Mouse (Mus musculus): Measurements from ENCODE around the gene Slc18b1. TPM values are rescaled to one million over a fixed set of nuclear protein-coding genes. Genes with fewer than 3 reads are reported as not detected.

The Slc18b1 gene
- polyA plus RNA-seq, 1 experiment from 2014 or later, result 14.2 TPM

DNA sequence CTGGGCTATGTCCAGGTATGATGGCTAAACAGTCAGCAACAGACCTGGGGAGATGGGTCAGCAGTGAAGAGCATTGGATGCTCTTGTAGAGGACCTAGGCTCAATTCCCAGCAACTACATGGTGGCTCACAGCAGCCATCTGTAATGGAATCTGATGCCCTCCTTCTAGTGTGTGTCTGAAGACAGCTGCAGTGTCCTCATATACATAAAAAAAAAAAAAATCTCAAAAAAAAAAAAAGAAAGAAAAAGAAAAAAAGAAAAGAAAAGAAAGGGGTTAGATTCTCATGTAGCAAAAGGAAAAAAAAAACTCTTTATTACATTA is 15.6 kb downstream of the Slc18b1 start:
- ATAC-seq (ENCODE audit: insufficient number of reproducible peaks, low FRiP score, low TSS enrichment, low read depth), result no peak
- Histone ChIP-seq H3K4me3 (no peak overlapping the region), H3K4me1 (no peaks in the 10 kb centered on the region), H3K36me3 (peaks cover 10% of the 10 kb centered on the region; the same call in 1 of the 2 replicates), H3K9ac (no peak overlapping the region), H3K9me3 (no peaks in the 10 kb centered on the region), H3K27me3 (no peaks in the 10 kb centered on the region), H3K4me2 (no peak overlapping the region), H3K27ac (no peak overlapping the region)

DNA sequence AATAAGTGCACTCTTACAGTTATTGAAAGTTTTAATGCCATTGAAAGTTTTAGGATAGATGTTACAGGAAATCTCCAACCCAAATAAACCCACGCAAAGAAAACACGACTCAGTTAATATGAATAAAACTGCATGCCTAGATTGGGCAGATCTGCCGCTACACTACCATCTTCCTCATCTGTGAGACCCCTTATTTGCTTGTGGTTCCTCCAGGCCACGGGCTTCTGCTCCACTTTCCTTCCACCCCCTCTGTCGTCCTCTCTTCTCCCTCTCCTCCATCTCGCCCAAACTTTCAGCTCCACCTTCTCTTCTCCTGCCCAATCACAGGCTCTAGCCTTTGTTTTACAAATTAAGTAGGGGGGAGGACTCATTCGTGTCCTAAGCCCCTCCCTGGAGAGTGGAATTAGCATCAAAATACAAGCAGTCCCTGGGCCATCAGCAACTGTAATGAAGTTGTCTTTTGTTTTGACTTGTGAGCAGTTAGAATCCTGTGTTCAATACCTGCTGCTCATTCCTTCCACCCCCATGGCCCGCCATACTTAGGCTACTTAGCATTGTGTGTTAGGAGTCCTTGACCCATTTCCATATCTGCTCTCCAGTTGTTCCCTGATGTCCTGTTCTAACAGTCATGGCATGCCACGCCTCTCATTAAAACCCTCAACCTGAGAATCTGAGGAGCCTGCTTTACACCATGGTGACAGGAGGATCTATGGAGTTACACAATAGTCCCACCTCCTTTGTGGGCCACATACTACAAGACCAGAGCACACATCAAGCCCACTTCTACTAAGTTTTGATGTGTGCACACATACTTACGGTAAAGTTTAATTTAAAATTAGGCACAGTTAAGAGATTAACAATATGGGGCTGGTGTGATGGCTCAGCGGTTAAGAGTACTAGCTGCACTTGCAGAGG is 16.3 kb downstream of the Slc18b1 start:
- Histone ChIP-seq H3K4me2 (no peak overlapping the region), H3K9ac (no peak overlapping the region), H3K27ac (no peak overlapping the region), H3K4me3 (no peak overlapping the region), H3K9me3 (no peaks in the 10 kb centered on the region), H3K27me3 (no peaks in the 10 kb centered on the region), H3K4me1 (no peaks in the 10 kb centered on the region), H3K36me3 (peaks cover 8% of the 10 kb centered on the region; the same call in 1 of the 2 replicates)
- WGBS, result 64% methylated on average over 11 of the region's 11 CpGs
- no peak for ATAC-seq (ENCODE audit: insufficient number of reproducible peaks, low FRiP score, low TSS enrichment, low read depth)

DNA sequence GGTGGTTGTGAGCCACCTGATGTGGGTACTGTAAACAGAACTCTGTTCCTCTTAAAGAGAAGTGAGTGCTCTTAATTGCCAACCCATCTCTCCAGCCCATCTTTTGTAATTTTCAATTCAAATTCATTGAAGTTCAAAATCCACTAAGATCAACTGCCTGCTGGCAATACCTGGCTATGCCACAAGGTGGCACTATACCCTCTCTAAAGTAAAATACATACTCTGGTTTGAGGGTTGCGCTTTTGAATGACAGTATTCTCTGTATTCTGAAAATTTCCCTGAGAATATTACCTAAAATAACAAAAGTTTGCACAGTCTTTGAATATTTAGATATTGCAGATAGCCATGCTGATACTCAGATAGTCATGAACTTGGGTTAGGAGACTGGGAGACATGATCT is 18.4 kb downstream of the Slc18b1 start:
- Histone ChIP-seq H3K36me3 (peaks cover 18% of the 10 kb centered on the region), H3K4me2 (no peak overlapping the region), H3K4me1 (no peaks in the 10 kb centered on the region), H3K9me3 (no peaks in the 10 kb centered on the region), H3K9ac (no peak overlapping the region), H3K27ac (no peak overlapping the region), H3K27me3 (no peaks in the 10 kb centered on the region), H3K4me3 (no peak overlapping the region)
- 42% methylated on average over 1 of the region's 1 CpGs for WGBS
- no peak for ATAC-seq (ENCODE audit: insufficient number of reproducible peaks, low FRiP score, low TSS enrichment, low read depth)

DNA sequence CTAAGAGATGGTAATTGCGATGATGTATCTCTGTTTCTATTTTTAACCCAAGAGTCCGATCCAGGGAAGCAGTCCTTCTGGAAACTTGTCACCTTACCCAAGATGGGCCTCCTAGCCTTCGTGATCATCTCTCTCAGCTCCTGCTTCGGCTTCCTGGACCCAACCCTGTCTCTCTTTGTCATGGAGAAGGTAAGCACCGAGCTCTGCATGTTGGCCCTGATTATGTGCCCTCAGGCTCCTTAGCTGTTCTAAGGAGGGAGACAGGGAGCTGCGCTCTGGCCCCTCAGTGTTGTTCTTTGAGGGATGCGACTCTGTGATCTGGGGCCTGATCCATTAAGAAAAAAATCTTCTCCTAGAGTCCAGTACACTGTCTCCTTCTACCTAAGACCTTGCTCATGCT is 19.5 kb downstream of the Slc18b1 start:
- Histone ChIP-seq H3K27me3 (no peaks in the 10 kb centered on the region), H3K9me3 (no peaks in the 10 kb centered on the region), H3K27ac (no peak overlapping the region), H3K36me3 (peaks cover 16% of the 10 kb centered on the region), H3K4me2 (no peak overlapping the region), H3K4me1 (no peaks in the 10 kb centered on the region), H3K4me3 (no peak overlapping the region), H3K9ac (no peak overlapping the region)
- WGBS, result 86% methylated on average over 7 of the region's 7 CpGs
- no peak for ATAC-seq (ENCODE audit: insufficient number of reproducible peaks, low FRiP score, low TSS enrichment, low read depth)

DNA sequence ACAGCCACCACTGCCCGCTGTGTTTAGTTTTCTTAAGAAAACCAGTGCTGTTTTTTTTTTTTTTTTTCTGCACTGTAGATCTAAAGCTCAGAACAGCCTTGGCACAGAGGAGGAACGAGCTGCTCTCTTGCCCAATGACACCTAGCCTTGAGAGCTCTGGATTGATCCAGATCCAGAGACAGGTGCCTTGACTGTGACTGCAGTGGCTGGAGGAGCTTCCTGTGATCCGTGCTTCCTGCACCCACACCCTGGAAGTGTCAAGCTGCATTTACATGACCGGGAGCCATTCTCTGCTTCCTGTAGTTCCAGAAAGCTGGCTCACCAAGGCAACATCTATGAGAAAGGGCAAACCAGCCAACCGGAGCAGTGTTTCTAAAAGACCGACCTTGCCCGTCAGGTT is 29.7 kb downstream of the Slc18b1 start:
- Histone ChIP-seq H3K9ac (no peak overlapping the region), H3K4me3 (no peak overlapping the region), H3K9me3 (no peaks in the 10 kb centered on the region), H3K27ac (no peak overlapping the region), H3K4me1 (no peaks in the 10 kb centered on the region), H3K27me3 (no peaks in the 10 kb centered on the region), H3K4me2 (no peak overlapping the region), H3K36me3 (peaks cover 54% of the 10 kb centered on the region)
- 89% methylated on average over 7 of the region's 7 CpGs for WGBS
- ATAC-seq (ENCODE audit: insufficient number of reproducible peaks, low FRiP score, low TSS enrichment, low read depth), result no peak

DNA sequence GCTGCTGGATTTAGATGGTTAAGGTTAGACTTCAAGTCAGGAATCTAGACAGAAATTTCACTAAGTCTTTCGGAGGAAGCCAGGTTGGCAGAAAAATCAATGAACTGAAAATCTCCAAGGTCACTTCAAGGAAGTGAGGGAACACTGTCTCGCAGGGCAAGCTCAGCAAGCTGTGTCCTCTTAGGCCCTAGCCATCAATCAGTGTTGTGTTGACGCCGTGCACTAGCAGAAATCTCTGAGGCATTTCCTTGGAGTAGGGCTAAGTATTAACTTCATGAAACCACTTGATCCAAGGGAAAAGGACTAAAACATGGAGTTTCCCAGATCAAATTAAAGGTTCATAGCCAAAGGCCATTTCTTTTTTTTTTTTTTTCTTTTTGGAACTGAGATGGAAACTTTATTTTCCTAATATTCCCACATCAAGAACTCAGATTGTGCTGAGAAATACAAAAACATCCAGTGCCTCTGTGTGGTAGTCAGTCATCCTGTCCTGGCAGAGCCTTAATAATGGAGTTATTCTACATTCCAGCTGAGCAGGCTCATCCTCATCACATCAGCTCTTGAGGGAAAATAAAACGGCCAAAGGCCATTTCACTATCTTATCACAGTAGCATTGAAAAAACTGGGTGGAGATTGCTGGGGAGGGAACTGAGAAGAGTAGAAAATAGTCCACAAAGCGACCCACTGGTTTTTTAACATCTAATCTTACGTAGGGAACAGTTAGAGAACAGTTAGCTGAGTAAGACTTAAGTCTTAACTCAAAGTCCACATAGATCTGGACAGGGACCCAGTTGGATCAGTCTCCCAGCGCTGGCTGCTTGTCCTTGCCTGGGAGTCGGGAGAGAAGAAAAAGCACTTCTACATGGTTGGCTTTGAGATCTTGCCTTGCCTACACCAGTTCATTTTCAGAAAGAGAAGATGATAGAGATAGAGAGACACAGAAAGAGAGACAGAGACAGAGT is 39.5 kb downstream of the Slc18b1 start:
- Histone ChIP-seq H3K4me1 (no peaks in the 10 kb centered on the region), H3K9ac (no peak overlapping the region), H3K4me2 (no peak overlapping the region), H3K4me3 (no peak overlapping the region), H3K9me3 (no peaks in the 10 kb centered on the region), H3K27me3 (no peaks in the 10 kb centered on the region), H3K27ac (no peak overlapping the region), H3K36me3 (no peaks in the 10 kb centered on the region)
- 74% methylated on average over 9 of the region's 9 CpGs for WGBS
- no peak for ATAC-seq (ENCODE audit: insufficient number of reproducible peaks, low FRiP score, low TSS enrichment, low read depth)

DNA sequence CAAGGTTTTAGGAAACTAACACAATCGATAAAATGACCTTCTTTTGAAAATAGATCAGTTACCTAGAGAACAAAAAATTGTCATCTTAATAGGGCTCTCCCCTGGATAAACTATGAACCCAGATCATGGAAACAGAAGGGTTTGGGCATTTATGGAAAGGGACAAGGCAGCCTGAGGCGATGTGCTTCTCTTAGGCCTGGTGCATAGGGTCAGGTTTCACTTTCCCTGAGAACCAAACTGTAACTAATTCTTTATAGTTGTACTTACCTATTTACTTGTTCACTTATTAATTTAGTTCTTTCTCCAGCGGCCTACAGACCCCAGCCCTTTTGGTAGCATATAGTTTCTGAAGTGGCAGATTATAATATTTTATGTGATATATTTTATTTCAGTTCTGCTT is 40.3 kb downstream of the Slc18b1 start:
- 47% methylated on average over 3 of the region's 3 CpGs for WGBS
- no peaks in the 10 kb centered on the region for H3K4me1 ChIP-seq

DNA sequence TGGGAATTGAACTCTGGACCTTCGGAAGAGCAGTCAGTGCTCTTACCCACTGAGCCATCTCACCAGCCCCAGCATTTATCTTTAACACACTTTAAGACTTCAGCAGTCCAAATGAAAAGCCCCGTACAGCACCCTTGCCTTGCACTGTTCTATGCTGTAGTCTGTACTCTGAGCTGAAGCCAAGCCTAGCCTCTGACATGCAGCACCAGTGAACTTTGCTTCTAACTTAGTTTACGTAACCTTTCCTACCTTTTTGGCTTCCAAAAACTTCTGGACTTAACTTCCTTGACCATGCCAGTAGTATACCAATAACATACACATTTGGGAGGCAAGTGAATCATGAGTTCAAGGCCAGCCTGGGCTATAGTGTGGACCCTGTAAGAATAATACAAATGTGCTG is 42.1 kb downstream of the Slc18b1 start:
- ATAC-seq (ENCODE audit: insufficient number of reproducible peaks, low FRiP score, low TSS enrichment, low read depth), result no peak
- WGBS, result 86% methylated on average over 3 of the region's 3 CpGs
- H3K9ac ChIP-seq, result no peak overlapping the region

More for the DNA sequence above, 40.3 kb downstream of the Slc18b1 start:
- Histone ChIP-seq H3K36me3 (no peaks in the 10 kb centered on the region), H3K27ac (no peak overlapping the region), H3K4me2 (no peak overlapping the region), H3K27me3 (no peaks in the 10 kb centered on the region), H3K9ac (no peak overlapping the region), H3K9me3 (no peaks in the 10 kb centered on the region), H3K4me3 (no peak overlapping the region)
- ATAC-seq (ENCODE audit: insufficient number of reproducible peaks, low FRiP score, low TSS enrichment, low read depth), result no peak

DNA sequence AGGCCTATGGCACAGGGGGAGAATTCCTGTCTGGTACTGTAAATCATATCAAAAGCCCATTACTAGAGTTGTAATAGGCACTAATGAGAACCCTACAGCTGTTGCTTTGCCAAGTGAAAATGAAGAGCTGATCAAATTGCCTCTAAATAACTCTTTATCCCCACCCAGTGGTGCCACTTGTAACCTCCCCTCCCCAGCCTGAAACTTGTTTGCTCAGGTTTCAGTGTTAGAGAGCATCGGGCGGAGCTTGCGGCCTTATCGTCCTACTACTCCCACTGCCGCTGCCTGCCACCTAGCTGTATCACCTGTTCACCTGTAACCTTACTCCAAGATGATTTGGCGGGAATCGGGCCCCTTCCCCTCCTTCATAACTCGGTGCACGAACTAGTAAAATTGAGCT is 42.6 kb downstream of the Slc18b1 start:
- no peak overlapping the region for H3K4me2 ChIP-seq
- H3K27ac ChIP-seq, result no peak overlapping the region
- no peaks in the 10 kb centered on the region for H3K36me3 ChIP-seq
- H3K9ac ChIP-seq, result no peak overlapping the region
- H3K9me3 ChIP-seq, result no peaks in the 10 kb centered on the region
- no peaks in the 10 kb centered on the region for H3K4me1 ChIP-seq
- H3K4me3 ChIP-seq, result no peak overlapping the region
- 31% methylated on average over 9 of the region's 9 CpGs for WGBS
- ATAC-seq (ENCODE audit: insufficient number of reproducible peaks, low FRiP score, low TSS enrichment, low read depth), result no peak
- H3K27me3 ChIP-seq, result no peaks in the 10 kb centered on the region

More for the DNA sequence above, 42.1 kb downstream of the Slc18b1 start:
- H3K36me3 ChIP-seq, result no peaks in the 10 kb centered on the region
- H3K27ac ChIP-seq, result no peak overlapping the region
- no peaks in the 10 kb centered on the region for H3K4me1 ChIP-seq
- H3K9me3 ChIP-seq, result no peaks in the 10 kb centered on the region
- H3K27me3 ChIP-seq, result no peaks in the 10 kb centered on the region
- H3K4me3 ChIP-seq, result no peak overlapping the region
- H3K4me2 ChIP-seq, result no peak overlapping the region

DNA sequence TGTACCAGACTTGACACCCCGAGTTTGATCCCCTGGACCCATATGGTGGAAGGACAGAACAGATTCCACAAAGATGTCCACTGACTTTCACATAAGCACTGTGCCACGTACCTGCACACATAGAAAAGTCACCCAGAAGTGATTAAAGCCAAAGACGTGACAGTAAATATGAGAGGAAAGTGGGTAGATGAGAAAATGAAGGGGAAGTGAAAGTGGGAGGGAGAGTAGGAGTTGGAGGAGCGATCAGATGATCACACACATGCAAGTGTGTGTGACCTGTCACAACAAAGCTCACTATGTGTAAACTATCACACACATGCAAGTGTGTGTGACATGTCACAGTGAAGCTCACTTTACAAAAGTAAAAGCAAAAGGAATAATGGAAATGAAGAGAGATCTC is 43.7 kb downstream of the Slc18b1 start:
- Histone ChIP-seq H3K36me3 (no peaks in the 10 kb centered on the region), H3K4me3 (no peak overlapping the region), H3K27ac (no peak overlapping the region), H3K9ac (no peak overlapping the region), H3K9me3 (no peaks in the 10 kb centered on the region), H3K4me1 (no peaks in the 10 kb centered on the region), H3K27me3 (no peaks in the 10 kb centered on the region), H3K4me2 (no peak overlapping the region)
- WGBS, result 79% methylated on average over 4 of the region's 4 CpGs
- no peak for ATAC-seq (ENCODE audit: insufficient number of reproducible peaks, low FRiP score, low TSS enrichment, low read depth)

DNA sequence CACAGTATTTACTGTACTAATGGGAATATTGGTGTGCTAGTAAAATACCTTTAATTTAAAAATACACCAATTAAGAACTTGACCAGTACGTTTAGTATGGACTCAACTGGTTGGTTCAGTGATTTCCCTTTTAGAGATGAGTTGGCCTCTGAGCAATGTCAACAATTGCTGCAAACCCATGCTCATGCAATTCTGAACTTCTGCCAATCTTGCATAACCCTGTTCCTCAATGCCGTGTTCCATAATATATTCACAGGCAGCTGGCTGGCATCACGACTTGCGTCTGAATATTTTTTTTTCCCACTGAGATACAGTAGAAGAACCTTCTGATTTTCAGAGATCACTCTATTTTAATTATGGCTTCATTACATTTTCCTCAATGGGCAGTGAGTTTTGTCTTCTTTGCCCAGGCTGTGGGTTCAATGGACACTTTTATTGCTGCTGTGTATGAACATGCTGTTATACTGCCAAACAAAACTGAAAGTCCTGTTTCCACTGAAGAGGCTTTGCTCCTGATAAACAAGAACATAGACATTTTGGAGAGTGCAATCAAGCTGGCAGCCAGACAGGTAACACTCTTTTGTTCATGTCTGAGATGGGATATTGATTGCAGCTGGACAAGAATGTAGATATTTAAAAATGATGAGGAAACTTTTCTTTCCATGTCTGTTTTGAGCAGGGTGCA is 54.6 kb downstream of the Slc18b1 start, which contains the start of gene Vnn3:
TSS of gene Vnn3 (plus strand) at position 235 of the 685 bp plus-strand sequence.
- no peaks in the 10 kb centered on the region for H3K36me3 ChIP-seq
- H3K9ac ChIP-seq, result no peak within 1 kb of the TSS
- H3K27me3 ChIP-seq, result no peaks in the 10 kb centered on the region
- H3K4me2 ChIP-seq, result no peak within 1 kb of the TSS
- no peak for ATAC-seq (ENCODE audit: insufficient number of reproducible peaks, low FRiP score, low TSS enrichment, low read depth)
- no peak within 1 kb of the TSS for H3K4me3 ChIP-seq
- H3K27ac ChIP-seq, result no peak within 1 kb of the TSS
- no peaks in the 10 kb centered on the region for H3K4me1 ChIP-seq
- H3K9me3 ChIP-seq, result no peaks in the 10 kb centered on the region
- WGBS, result 69% methylated on average over 4 of the region's 4 CpGs

All from limb, embryonic 15.5 days (tissue).